Mouse (Mus musculus) heart, adult 2 months (tissue): ENCODE results near the gene Agbl5.

Experiments used
- CTCF ChIP-seq: fragments of 200-600 bp; IDR thresholded peaks from 2 replicates; pipeline ENCODE4 v1.8.1; 2022; ENCODE audit warnings: antibody characterized with exemption, mild to moderate bottlenecking, moderate library complexity
- EP300 ChIP-seq: fragments of 200-500 bp; IDR thresholded peaks from 2 replicates; pipeline ENCODE4 v1.6.1; 2011; ENCODE audit warnings: low read depth, low read length, control low read depth; ENCODE audit not compliant: insufficient read depth
- POLR2A ChIP-seq: fragments of 200-500 bp; IDR thresholded peaks from 2 replicates; pipeline ENCODE4 v1.6.1; 2011; ENCODE audit warnings: mild to moderate bottlenecking, low read depth, low read length, control low read depth; ENCODE audit not compliant: insufficient read depth

GRCm38 (mm10) chr5:30934725-30935461, 46.4 kb downstream of the Agbl5 start:
- no peak for TF ChIP-seq POLR2A
- TF ChIP-seq CTCF = peak; percentile 44
- no peak for TF ChIP-seq EP300
